Mouse (Mus musculus): ENCODE measurements at regions not wholly inside any gene's neighbourhood (a gene's known extent, or its start where the extent isn't known, plus 50 kb on each side); places are given as distances from the start of the nearest gene placed in this dataset.
A peak's percentile ranks its signal among the peaks of the same experiment; 100 is the strongest.

GRCm38 (mm10) chr11:38886466-38886865 is 1650.7 kb upstream of the Tenm2 start:
- Histone ChIP-seq H3K9me3 (replicated peaks) (no peaks in the 10 kb centered on the region), H3K4me1 (no peaks in the 10 kb centered on the region), H3K27me3 (ENCODE audit: low read depth, poor library complexity, severe bottlenecking) (no peaks in the 10 kb centered on the region), H3K4me3 (no peak overlapping the region), H3K27ac (replicated peaks) (no peak overlapping the region), H3K36me3 (no peaks in the 10 kb centered on the region)
- no peak for DNase-seq (ENCODE audit: low spot score)
- WGBS = 73% methylated on average over 1 of the region's 1 CpGs

DNA sequence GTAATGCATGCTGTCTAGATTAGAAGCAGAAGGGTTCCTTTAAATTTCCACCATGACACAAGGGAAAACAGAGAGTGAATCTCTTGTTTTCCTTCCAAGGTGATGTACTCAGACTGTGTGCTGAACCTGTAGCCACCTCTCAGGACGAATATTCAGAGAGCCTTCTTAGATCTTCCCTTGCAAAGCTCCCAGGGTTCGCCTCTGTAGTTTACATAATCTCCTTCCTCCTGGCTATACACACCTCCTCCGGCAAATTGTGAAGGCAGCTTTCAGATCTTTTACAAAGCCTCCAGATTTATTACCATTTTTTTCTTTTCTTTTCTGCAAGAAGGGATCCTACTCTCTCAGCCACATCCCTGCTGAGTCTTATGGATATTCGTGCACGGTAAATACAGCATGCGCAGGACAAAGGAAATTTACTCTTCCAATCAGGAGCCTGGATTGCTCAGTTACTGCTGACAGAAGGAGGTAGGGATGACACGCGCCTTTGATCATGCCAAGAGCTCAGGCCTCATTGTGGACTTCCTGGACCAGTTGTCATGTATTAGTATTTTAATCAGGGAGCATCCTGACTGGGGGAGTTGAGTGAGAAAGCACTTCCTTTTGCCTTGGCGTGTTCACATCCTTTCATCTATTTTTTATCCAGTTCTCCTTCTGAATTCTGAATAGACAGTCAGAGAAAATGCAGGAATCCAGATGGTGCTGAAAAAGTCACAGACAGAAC is 1626.0 kb upstream of the Tenm2 start:
- Histone ChIP-seq H3K4me3 (peak overlapping the region; percentile 27; the same call in 1 of the 2 replicates), H3K36me3 (no peaks in the 10 kb centered on the region), H3K4me1 (peaks cover 10% of the 10 kb centered on the region), H3K9me3 (replicated peaks) (no peaks in the 10 kb centered on the region), H3K27ac (replicated peaks) (peak overlapping the region; percentile 55; the same call in 1 of the 2 replicates), H3K27me3 (ENCODE audit: low read depth, poor library complexity, severe bottlenecking) (no peaks in the 10 kb centered on the region)
- DNase-seq (ENCODE audit: low spot score) = peak; percentile 14
- WGBS = 21% methylated on average over 9 of the region's 9 CpGs

- no peaks in the 10 kb centered on the region for H3K36me3 ChIP-seq
- no peaks in the 10 kb centered on the region for H3K27me3 ChIP-seq (ENCODE audit: low read depth, poor library complexity, severe bottlenecking)
- no peak for DNase-seq (ENCODE audit: low spot score)
- no peak overlapping the region for H3K4me3 ChIP-seq
- no peak overlapping the region for H3K27ac ChIP-seq (replicated peaks)
- H3K9me3 ChIP-seq (replicated peaks) = no peaks in the 10 kb centered on the region
- H3K4me1 ChIP-seq = peaks cover 4% of the 10 kb centered on the region
- WGBS = 78% methylated on average over 9 of the region's 9 CpGs
Observed at GRCm38 (mm10) chr11:38856645-38857044, 1620.9 kb upstream of the Tenm2 start.

GRCm38 (mm10) chr11:38829148-38829547 is 1593.4 kb upstream of the Tenm2 start:
- no peak overlapping the region for H3K27ac ChIP-seq (replicated peaks)
- no peak overlapping the region for H3K4me3 ChIP-seq
- no peak for DNase-seq (ENCODE audit: low spot score)
- no peaks in the 10 kb centered on the region for H3K27me3 ChIP-seq (ENCODE audit: low read depth, poor library complexity, severe bottlenecking)
- no peaks in the 10 kb centered on the region for H3K4me1 ChIP-seq
- H3K36me3 ChIP-seq = no peaks in the 10 kb centered on the region
- WGBS = 78% methylated on average over 5 of the region's 5 CpGs
- no peaks in the 10 kb centered on the region for H3K9me3 ChIP-seq (replicated peaks)

- Histone ChIP-seq H3K36me3 (no peaks in the 10 kb centered on the region), H3K27me3 (ENCODE audit: low read depth, poor library complexity, severe bottlenecking) (no peaks in the 10 kb centered on the region), H3K9me3 (replicated peaks) (no peaks in the 10 kb centered on the region), H3K4me3 (no peak overlapping the region), H3K4me1 (no peaks in the 10 kb centered on the region), H3K27ac (replicated peaks) (no peak overlapping the region)
- DNase-seq (ENCODE audit: low spot score) = no peak
- WGBS = 82% methylated on average over 2 of the region's 2 CpGs
Observed at GRCm38 (mm10) chr11:38828375-38828774, 1592.6 kb upstream of the Tenm2 start.

DNA sequence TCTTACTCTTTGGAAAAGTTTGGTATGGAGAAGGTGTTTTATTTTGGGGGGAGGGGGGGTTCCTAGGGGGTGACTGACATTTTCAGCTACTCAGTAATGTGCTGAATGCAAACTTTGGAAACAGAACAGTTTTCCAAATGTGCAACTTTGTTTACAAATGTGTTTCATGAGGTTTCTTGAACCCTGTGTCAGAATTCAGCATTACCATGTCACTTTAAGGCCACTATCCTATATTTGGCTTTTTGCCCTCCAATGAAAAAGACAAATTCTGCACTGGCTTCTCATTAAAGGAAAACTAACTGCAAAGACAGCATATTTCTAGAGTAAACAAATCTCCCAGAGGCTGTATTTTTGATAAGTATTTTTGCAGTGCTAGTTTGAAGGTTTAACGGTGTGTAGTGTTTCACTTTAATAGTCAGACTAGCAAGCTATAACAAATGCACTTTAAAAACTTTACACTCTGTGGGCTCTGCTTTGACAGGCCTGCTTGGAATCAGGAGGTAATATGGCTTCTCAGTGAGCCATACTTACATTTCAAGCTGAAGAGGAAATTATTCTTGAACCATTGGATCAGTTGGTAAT is 1589.5 kb upstream of the Tenm2 start:
- Histone ChIP-seq H3K27me3 (ENCODE audit: low read depth, poor library complexity, severe bottlenecking) (no peaks in the 10 kb centered on the region), H3K4me3 (no peak overlapping the region), H3K27ac (replicated peaks) (no peak overlapping the region), H3K9me3 (replicated peaks) (no peaks in the 10 kb centered on the region), H3K36me3 (no peaks in the 10 kb centered on the region), H3K4me1 (no peaks in the 10 kb centered on the region)
- DNase-seq (ENCODE audit: low spot score) = no peak
- 91% methylated on average over 1 of the region's 1 CpGs for WGBS

- Histone ChIP-seq H3K9me3 (replicated peaks) (no peaks in the 10 kb centered on the region), H3K36me3 (no peaks in the 10 kb centered on the region), H3K4me1 (no peaks in the 10 kb centered on the region), H3K4me3 (no peak overlapping the region), H3K27me3 (ENCODE audit: low read depth, poor library complexity, severe bottlenecking) (no peaks in the 10 kb centered on the region), H3K27ac (replicated peaks) (no peak overlapping the region)
- 83% methylated on average over 3 of the region's 3 CpGs for WGBS
- no peak for DNase-seq (ENCODE audit: low spot score)
Observed at GRCm38 (mm10) chr11:38818141-38818540, 1582.4 kb upstream of the Tenm2 start.

- Histone ChIP-seq H3K36me3 (no peaks in the 10 kb centered on the region), H3K9me3 (replicated peaks) (no peaks in the 10 kb centered on the region), H3K27me3 (ENCODE audit: low read depth, poor library complexity, severe bottlenecking) (no peaks in the 10 kb centered on the region), H3K4me1 (no peaks in the 10 kb centered on the region), H3K4me3 (no peak overlapping the region), H3K27ac (replicated peaks) (no peak overlapping the region)
- 91% methylated on average over 4 of the region's 4 CpGs for WGBS
- no peak for DNase-seq (ENCODE audit: low spot score)
Observed at GRCm38 (mm10) chr11:38783548-38783947, 1547.8 kb upstream of the Tenm2 start.

- no peak for DNase-seq (ENCODE audit: low spot score)
- WGBS = 62% methylated on average over 1 of the region's 1 CpGs
- Histone ChIP-seq H3K27me3 (ENCODE audit: low read depth, poor library complexity, severe bottlenecking) (no peaks in the 10 kb centered on the region), H3K36me3 (no peaks in the 10 kb centered on the region), H3K27ac (replicated peaks) (no peak overlapping the region), H3K4me1 (no peaks in the 10 kb centered on the region), H3K9me3 (replicated peaks) (no peaks in the 10 kb centered on the region), H3K4me3 (no peak overlapping the region)
Observed at GRCm38 (mm10) chr11:38779585-38779984, 1543.8 kb upstream of the Tenm2 start.

- 76% methylated on average over 2 of the region's 2 CpGs for WGBS
- DNase-seq (ENCODE audit: low spot score) = no peak
Observed at GRCm38 (mm10) chr11:38762241-38762640, 1526.5 kb upstream of the Tenm2 start.

GRCm38 (mm10) chr11:38747549-38747948 is 1511.8 kb upstream of the Tenm2 start:
- WGBS = 42% methylated on average over 3 of the region's 3 CpGs
- H3K4me1 ChIP-seq = peaks cover 4% of the 10 kb centered on the region; the same call in 1 of the 2 replicates
- no peaks in the 10 kb centered on the region for H3K9me3 ChIP-seq (replicated peaks)
- H3K4me3 ChIP-seq = no peak overlapping the region
- DNase-seq (ENCODE audit: low spot score) = peak; percentile 43
- H3K27me3 ChIP-seq (ENCODE audit: low read depth, poor library complexity, severe bottlenecking) = no peaks in the 10 kb centered on the region
- no peaks in the 10 kb centered on the region for H3K36me3 ChIP-seq
- H3K27ac ChIP-seq (replicated peaks) = peak overlapping the region; percentile 52; the same call in 1 of the 2 replicates

More at GRCm38 (mm10) chr11:38762241-38762640, 1526.5 kb upstream of the Tenm2 start:
- no peak overlapping the region for H3K4me3 ChIP-seq
- H3K27ac ChIP-seq (replicated peaks) = no peak overlapping the region
- H3K27me3 ChIP-seq (ENCODE audit: low read depth, poor library complexity, severe bottlenecking) = no peaks in the 10 kb centered on the region
- no peaks in the 10 kb centered on the region for H3K9me3 ChIP-seq (replicated peaks)
- no peaks in the 10 kb centered on the region for H3K36me3 ChIP-seq
- H3K4me1 ChIP-seq = no peaks in the 10 kb centered on the region

DNA sequence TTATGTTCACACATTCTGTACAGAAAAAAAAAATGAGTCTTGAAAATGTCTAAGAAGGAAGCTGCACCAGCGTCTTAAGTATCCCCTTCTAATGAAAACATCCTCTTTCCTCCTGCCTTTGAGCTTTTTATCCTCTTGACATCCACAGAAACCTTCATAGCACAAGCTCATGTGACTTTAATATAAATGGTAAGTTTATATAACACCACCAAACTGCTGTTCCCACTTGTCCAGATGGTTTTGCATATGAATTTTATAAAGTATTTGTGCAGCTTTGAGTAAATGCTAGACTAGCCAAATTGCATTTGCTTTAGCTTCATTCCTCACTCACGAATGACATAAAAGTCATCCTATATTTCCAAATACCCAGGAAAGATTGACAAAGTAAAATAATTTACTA is 1493.3 kb upstream of the Tenm2 start:
- no peak overlapping the region for H3K27ac ChIP-seq (replicated peaks)
- DNase-seq (ENCODE audit: low spot score) = no peak
- H3K36me3 ChIP-seq = no peaks in the 10 kb centered on the region
- H3K27me3 ChIP-seq (ENCODE audit: low read depth, poor library complexity, severe bottlenecking) = no peaks in the 10 kb centered on the region
- no peaks in the 10 kb centered on the region for H3K4me1 ChIP-seq
- H3K4me3 ChIP-seq = no peak overlapping the region
- WGBS = 73% methylated on average over 2 of the region's 2 CpGs
- no peaks in the 10 kb centered on the region for H3K9me3 ChIP-seq (replicated peaks)

DNA sequence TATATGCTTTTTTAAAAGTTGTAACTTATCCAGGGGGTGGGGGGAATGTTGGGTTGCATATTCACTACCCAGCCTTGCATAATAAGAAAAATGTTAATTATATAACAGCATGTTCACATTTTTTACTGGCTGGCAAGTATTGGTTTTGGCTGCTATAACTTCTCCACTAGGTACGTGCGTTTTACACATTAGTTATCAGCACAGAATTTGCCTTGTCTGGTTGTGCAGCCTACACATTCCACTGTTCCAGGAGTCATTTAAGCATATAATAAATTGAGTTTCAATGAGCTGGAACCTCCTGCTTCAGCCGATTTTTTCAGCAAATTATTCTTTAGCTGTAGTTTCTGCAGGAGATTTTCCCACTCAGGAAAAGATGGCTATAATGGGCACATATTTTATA is 1479.9 kb upstream of the Tenm2 start:
- Histone ChIP-seq H3K4me1 (no peaks in the 10 kb centered on the region), H3K27me3 (ENCODE audit: low read depth, poor library complexity, severe bottlenecking) (no peaks in the 10 kb centered on the region), H3K27ac (replicated peaks) (no peak overlapping the region), H3K9me3 (replicated peaks) (no peaks in the 10 kb centered on the region), H3K4me3 (no peak overlapping the region), H3K36me3 (no peaks in the 10 kb centered on the region)
- no peak for DNase-seq (ENCODE audit: low spot score)
- WGBS = 89% methylated on average over 3 of the region's 3 CpGs

Measured in midbrain, embryonic 10.5 days (tissue).